Mouse (Mus musculus): Measurements from ENCODE around the gene 1700019N19Rik. TPM values are rescaled to one million over a fixed set of nuclear protein-coding genes. Genes with fewer than 3 reads are reported as not detected.

Gene 1700019N19Rik
- not detected in 2 replicates for polyA plus RNA-seq (2014; fragmentation: Nextera tagmentation; extraction: Ambion mirVana)

GRCm38 (mm10) chr19:58794284-58794683 is at the start of gene 1700019N19Rik:
Gene 1700019N19Rik, minus strand, starts transcription at chr19:58794461.
- H3K9ac ChIP-seq (ENCODE audit: low read length), result no peak within 1 kb of the TSS
- no peaks in the 10 kb centered on the region for H3K9me3 ChIP-seq (ENCODE audit: control insufficient read depth, low read length)
- H3K27me3 ChIP-seq (ENCODE audit: control insufficient read depth, insufficient read depth, low read length), result no peaks in the 10 kb centered on the region
- ATAC-seq (ENCODE audit: insufficient number of reproducible peaks, low FRiP score, low TSS enrichment, low read depth) (no peak), DNase-seq (ENCODE audit: low spot score) (peak; percentile 30)
- no peaks in the 10 kb centered on the region for H3K36me3 ChIP-seq (ENCODE audit: control insufficient read depth, insufficient read depth, low read length)
- no peak within 1 kb of the TSS for H3K4me2 ChIP-seq (ENCODE audit: low read depth, severe bottlenecking)
- H3K27ac ChIP-seq (replicated peaks; ENCODE audit: low read depth, low read length), result no peak within 1 kb of the TSS
- no peak within 1 kb of the TSS for H3K4me3 ChIP-seq (ENCODE audit: low read depth, low read length)
- 42% methylated on average over 10 of the region's 10 CpGs for WGBS
- H3K4me1 ChIP-seq (ENCODE audit: control insufficient read depth, insufficient read depth, low read length), result no peaks in the 10 kb centered on the region

GRCm38 (mm10) chr19:58843606-58844005 is 49.3 kb upstream of the 1700019N19Rik start:
- Histone ChIP-seq H3K27ac (replicated peaks; ENCODE audit: low read depth, low read length) (no peak overlapping the region), H3K27me3 (ENCODE audit: control insufficient read depth, insufficient read depth, low read length) (0 out of 2 replicates have a peak, but pooled peaks cover 2% of the 10 kb centered on the region), H3K4me3 (ENCODE audit: low read depth, low read length) (no peak overlapping the region), H3K4me2 (ENCODE audit: low read depth, severe bottlenecking) (no peak overlapping the region), H3K4me1 (ENCODE audit: control insufficient read depth, insufficient read depth, low read length) (no peaks in the 10 kb centered on the region), H3K36me3 (ENCODE audit: control insufficient read depth, insufficient read depth, low read length) (no peaks in the 10 kb centered on the region), H3K9me3 (ENCODE audit: control insufficient read depth, low read length) (no peaks in the 10 kb centered on the region), H3K9ac (ENCODE audit: low read length) (no peak overlapping the region)
- ATAC-seq (ENCODE audit: insufficient number of reproducible peaks, low FRiP score, low TSS enrichment, low read depth) (no peak), DNase-seq (ENCODE audit: low spot score) (no peak)
- WGBS, result 82% methylated on average over 3 of the region's 3 CpGs

- no peaks in the 10 kb centered on the region for H3K4me1 ChIP-seq (ENCODE audit: control insufficient read depth, insufficient read depth, low read length)
- DNase-seq (ENCODE audit: low spot score) (no peak), ATAC-seq (ENCODE audit: insufficient number of reproducible peaks, low FRiP score, low TSS enrichment, low read depth) (no peak)
- 0 out of 2 replicates have a peak, but pooled peaks cover 2% of the 10 kb centered on the region for H3K27me3 ChIP-seq (ENCODE audit: control insufficient read depth, insufficient read depth, low read length)
- no peaks in the 10 kb centered on the region for H3K9me3 ChIP-seq (ENCODE audit: control insufficient read depth, low read length)
- no peak overlapping the region for H3K4me3 ChIP-seq (ENCODE audit: low read depth, low read length)
- 82% methylated on average over 5 of the region's 5 CpGs for WGBS
- H3K27ac ChIP-seq (replicated peaks; ENCODE audit: low read depth, low read length), result no peak overlapping the region
- no peak overlapping the region for H3K9ac ChIP-seq (ENCODE audit: low read length)
- H3K36me3 ChIP-seq (ENCODE audit: control insufficient read depth, insufficient read depth, low read length), result no peaks in the 10 kb centered on the region
- H3K4me2 ChIP-seq (ENCODE audit: low read depth, severe bottlenecking), result no peak overlapping the region
These were observed 46.5 kb upstream of the 1700019N19Rik start for GRCm38 (mm10) chr19:58840721-58841271.

DNA sequence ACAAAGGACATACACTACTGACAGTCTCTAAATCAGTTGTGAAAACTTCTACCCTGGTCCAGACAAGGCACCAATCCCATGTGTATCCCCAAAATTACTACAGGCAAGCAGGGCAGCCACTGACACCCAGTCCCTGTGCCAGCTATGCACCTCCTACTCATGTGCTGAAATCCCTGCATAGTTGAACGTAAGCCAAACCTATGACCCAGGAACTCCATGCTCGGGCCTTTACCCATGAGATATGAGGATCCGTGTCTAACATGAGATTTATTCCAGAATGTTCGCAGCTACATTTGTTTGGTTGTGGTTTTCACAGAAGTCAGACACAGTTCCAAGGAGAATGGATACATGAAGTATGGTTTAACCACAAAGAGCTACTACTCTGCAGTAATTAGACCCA is 45.5 kb upstream of the 1700019N19Rik start:
- Histone ChIP-seq H3K27me3 (ENCODE audit: control insufficient read depth, insufficient read depth, low read length) (no peaks in the 10 kb centered on the region), H3K4me1 (ENCODE audit: control insufficient read depth, insufficient read depth, low read length) (no peaks in the 10 kb centered on the region), H3K9ac (ENCODE audit: low read length) (no peak overlapping the region), H3K36me3 (ENCODE audit: control insufficient read depth, insufficient read depth, low read length) (no peaks in the 10 kb centered on the region), H3K9me3 (ENCODE audit: control insufficient read depth, low read length) (no peaks in the 10 kb centered on the region), H3K27ac (replicated peaks; ENCODE audit: low read depth, low read length) (no peak overlapping the region), H3K4me2 (ENCODE audit: low read depth, severe bottlenecking) (no peak overlapping the region), H3K4me3 (ENCODE audit: low read depth, low read length) (no peak overlapping the region)
- DNase-seq (ENCODE audit: low spot score), result no peak
- no peak for ATAC-seq (ENCODE audit: insufficient number of reproducible peaks, low FRiP score, low TSS enrichment, low read depth)
- 93% methylated on average over 4 of the region's 4 CpGs for WGBS

GRCm38 (mm10) chr19:58839345-58839744 is 45.1 kb upstream of the 1700019N19Rik start:
- no peak overlapping the region for H3K4me2 ChIP-seq (ENCODE audit: low read depth, severe bottlenecking)
- H3K27me3 ChIP-seq (ENCODE audit: control insufficient read depth, insufficient read depth, low read length), result no peaks in the 10 kb centered on the region
- no peak overlapping the region for H3K4me3 ChIP-seq (ENCODE audit: low read depth, low read length)
- ATAC-seq (ENCODE audit: insufficient number of reproducible peaks, low FRiP score, low TSS enrichment, low read depth) (no peak), DNase-seq (ENCODE audit: low spot score) (no peak)
- WGBS, result 66% methylated on average over 3 of the region's 3 CpGs
- H3K4me1 ChIP-seq (ENCODE audit: control insufficient read depth, insufficient read depth, low read length), result no peaks in the 10 kb centered on the region
- H3K9ac ChIP-seq (ENCODE audit: low read length), result no peak overlapping the region
- no peak overlapping the region for H3K27ac ChIP-seq (replicated peaks; ENCODE audit: low read depth, low read length)
- H3K36me3 ChIP-seq (ENCODE audit: control insufficient read depth, insufficient read depth, low read length), result no peaks in the 10 kb centered on the region
- no peaks in the 10 kb centered on the region for H3K9me3 ChIP-seq (ENCODE audit: control insufficient read depth, low read length)

- no peak overlapping the region for H3K27ac ChIP-seq (replicated peaks; ENCODE audit: low read depth, low read length)
- no peaks in the 10 kb centered on the region for H3K9me3 ChIP-seq (ENCODE audit: control insufficient read depth, low read length)
- 74% methylated on average over 9 of the region's 9 CpGs for WGBS
- DNase-seq (ENCODE audit: low spot score) (no peak), ATAC-seq (ENCODE audit: insufficient number of reproducible peaks, low FRiP score, low TSS enrichment, low read depth) (no peak)
- no peak overlapping the region for H3K9ac ChIP-seq (ENCODE audit: low read length)
- no peak overlapping the region for H3K4me3 ChIP-seq (ENCODE audit: low read depth, low read length)
- no peaks in the 10 kb centered on the region for H3K27me3 ChIP-seq (ENCODE audit: control insufficient read depth, insufficient read depth, low read length)
- no peaks in the 10 kb centered on the region for H3K36me3 ChIP-seq (ENCODE audit: control insufficient read depth, insufficient read depth, low read length)
- no peaks in the 10 kb centered on the region for H3K4me1 ChIP-seq (ENCODE audit: control insufficient read depth, insufficient read depth, low read length)
- H3K4me2 ChIP-seq (ENCODE audit: low read depth, severe bottlenecking), result no peak overlapping the region
These were observed 44.4 kb upstream of the 1700019N19Rik start for GRCm38 (mm10) chr19:58838706-58839105.

DNA sequence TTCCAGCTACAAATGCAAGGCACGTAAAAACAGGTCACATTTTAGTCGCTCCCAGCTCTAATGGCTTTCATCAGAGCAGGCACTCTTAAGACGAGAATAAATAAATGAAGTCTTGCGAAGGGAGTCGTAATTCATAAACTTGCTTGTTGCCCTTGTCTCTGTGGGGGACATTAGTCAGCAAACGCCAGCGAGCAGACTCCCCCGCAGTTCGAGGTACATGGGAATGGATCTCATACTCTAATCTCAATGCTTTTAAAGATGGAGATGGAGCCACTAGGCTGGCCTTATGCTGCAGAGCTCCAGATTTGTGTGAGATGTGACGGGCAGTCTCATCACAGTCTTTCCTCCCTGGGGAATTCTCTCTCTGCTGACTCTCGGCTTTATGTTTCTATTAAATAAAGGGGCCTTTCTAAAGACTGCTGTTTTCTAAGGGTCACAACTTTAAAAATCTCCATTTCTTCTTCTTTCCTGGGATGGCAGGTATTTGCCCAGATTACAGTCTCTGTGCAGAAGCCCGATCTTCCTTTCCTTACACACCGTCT is 39.4 kb upstream of the 1700019N19Rik start:
- H3K27me3 ChIP-seq (ENCODE audit: control insufficient read depth, insufficient read depth, low read length), result no peaks in the 10 kb centered on the region
- no peaks in the 10 kb centered on the region for H3K9me3 ChIP-seq (ENCODE audit: control insufficient read depth, low read length)
- no peak overlapping the region for H3K27ac ChIP-seq (replicated peaks; ENCODE audit: low read depth, low read length)
- no peak overlapping the region for H3K9ac ChIP-seq (ENCODE audit: low read length)
- 59% methylated on average over 13 of the region's 13 CpGs for WGBS
- no peak overlapping the region for H3K4me2 ChIP-seq (ENCODE audit: low read depth, severe bottlenecking)
- DNase-seq (ENCODE audit: low spot score) (no peak), ATAC-seq (ENCODE audit: insufficient number of reproducible peaks, low FRiP score, low TSS enrichment, low read depth) (no peak)
- no peaks in the 10 kb centered on the region for H3K36me3 ChIP-seq (ENCODE audit: control insufficient read depth, insufficient read depth, low read length)
- no peaks in the 10 kb centered on the region for H3K4me1 ChIP-seq (ENCODE audit: control insufficient read depth, insufficient read depth, low read length)
- H3K4me3 ChIP-seq (ENCODE audit: low read depth, low read length), result no peak overlapping the region

GRCm38 (mm10) chr19:58832988-58833387 is 38.7 kb upstream of the 1700019N19Rik start:
- Histone ChIP-seq H3K4me3 (ENCODE audit: low read depth, low read length) (no peak overlapping the region), H3K4me1 (ENCODE audit: control insufficient read depth, insufficient read depth, low read length) (no peaks in the 10 kb centered on the region), H3K27ac (replicated peaks; ENCODE audit: low read depth, low read length) (no peak overlapping the region), H3K27me3 (ENCODE audit: control insufficient read depth, insufficient read depth, low read length) (no peaks in the 10 kb centered on the region), H3K9me3 (ENCODE audit: control insufficient read depth, low read length) (no peaks in the 10 kb centered on the region), H3K36me3 (ENCODE audit: control insufficient read depth, insufficient read depth, low read length) (no peaks in the 10 kb centered on the region), H3K4me2 (ENCODE audit: low read depth, severe bottlenecking) (no peak overlapping the region), H3K9ac (ENCODE audit: low read length) (no peak overlapping the region)
- ATAC-seq (ENCODE audit: insufficient number of reproducible peaks, low FRiP score, low TSS enrichment, low read depth) (no peak), DNase-seq (ENCODE audit: low spot score) (no peak)
- WGBS, result 84% methylated on average over 2 of the region's 2 CpGs
